Mouse (Mus musculus) heart, embryonic 11.5 days (tissue): ENCODE results near the gene Ece1. TPM values are rescaled to one million over a fixed set of nuclear protein-coding genes. Genes with fewer than 3 reads are reported as not detected.

Experiments used
- ATAC-seq: fragments of 200-750 bp; cut with Nextera tagmentation; replicated peaks from 2 replicates; pipeline ENCODE4 v1.8.0; 2017; ENCODE audit warnings: moderate library complexity; ENCODE audit not compliant: insufficient number of reproducible peaks, low FRiP score, low TSS enrichment
- H3K27ac ChIP-seq: fragments of 300-500 bp; sonication (generic); 2 replicates; pipeline ENCODE4 v1.5.1; 2014; ENCODE audit warnings: mild to moderate bottlenecking, low read depth, low read length
- H3K27me3 ChIP-seq: fragments of 300-500 bp; sonication (generic); 2 replicates; pipeline ENCODE4 v1.6.1; 2014; ENCODE audit warnings: mild to moderate bottlenecking, low read length, mixed read lengths; ENCODE audit not compliant: control insufficient read depth, insufficient read depth
- H3K36me3 ChIP-seq: fragments of 300-500 bp; sonication (generic); 2 replicates; pipeline ENCODE4 v1.6.1; 2014; ENCODE audit warnings: mild to moderate bottlenecking, low read length, moderate library complexity, mixed read lengths; ENCODE audit not compliant: control insufficient read depth, insufficient read depth
- H3K4me1 ChIP-seq: fragments of 300-500 bp; sonication (generic); 2 replicates; pipeline ENCODE4 v1.6.1; 2014; ENCODE audit warnings: low read length; ENCODE audit not compliant: control insufficient read depth, insufficient read depth
- H3K4me2 ChIP-seq: fragments of 300-500 bp; sonication (generic); 2 replicates; pipeline ENCODE4 v1.6.1; 2014; ENCODE audit warnings: mild to moderate bottlenecking, moderate library complexity
- H3K4me3 ChIP-seq: fragments of 300-500 bp; sonication (generic); 2 replicates; pipeline ENCODE4 v1.5.1; 2014; ENCODE audit warnings: low read depth, low read length
- H3K9ac ChIP-seq: fragments of 300-500 bp; sonication (generic); 2 replicates; pipeline ENCODE4 v1.6.1; 2014; ENCODE audit warnings: mild to moderate bottlenecking, low read depth, low read length, moderate library complexity
- H3K9me3 ChIP-seq: fragments of 300-500 bp; sonication (generic); replicated peaks from 2 replicates; pipeline ENCODE4 v1.6.1; 2016; ENCODE audit warnings: low read length; ENCODE audit not compliant: control insufficient read depth
- WGBS: fragments of 180-500 bp; shearing (Covaris S2); extraction: QIAGEN DNeasy Blood & Tissue Kit; methylation state at CpG from one replicate; pipeline ENCODE4 v1.1.7; 2014; ENCODE audit not compliant: insufficient replicate concordance; 5-methylcytosine and 5-hydroxymethylcytosine counted together
- polyA plus RNA-seq: library from polyadenylated mRNA; unstranded; fragments of >200 nt; fragmentation: Nextera tagmentation; extraction: Ambion mirVana; gene quantifications from 2 replicates; pipeline ENCODE4 v1.2.1, GENCODE M21; 2014

The Ece1 gene
- polyA plus RNA-seq, 1 experiment from 2014 or later: 129 TPM

- Histone ChIP-seq H3K9ac (no peak overlapping the region), H3K9me3 (no peaks in the 10 kb centered on the region), H3K4me1 (no peaks in the 10 kb centered on the region), H3K36me3 (peaks cover 40% of the 10 kb centered on the region), H3K4me2 (no peak overlapping the region), H3K27ac (no peak overlapping the region), H3K27me3 (no peaks in the 10 kb centered on the region), H3K4me3 (no peak overlapping the region)
- WGBS: 74% methylated on average over 2 of the region's 2 CpGs
- no peak for ATAC-seq
Measured at GRCm38 (mm10) chr4:137954184-137954583, 92.1 kb downstream of the Ece1 start.

- Histone ChIP-seq H3K4me2 (no peak overlapping the region), H3K9ac (no peak overlapping the region), H3K4me1 (no peaks in the 10 kb centered on the region), H3K4me3 (no peak overlapping the region), H3K9me3 (no peaks in the 10 kb centered on the region), H3K27me3 (no peaks in the 10 kb centered on the region), H3K36me3 (peaks cover 41% of the 10 kb centered on the region), H3K27ac (no peak overlapping the region; the same call in 1 of the 2 replicates)
- peak; percentile 68; the same call in 1 of the 2 replicates for ATAC-seq
- WGBS: 33% methylated on average over 8 of the region's 8 CpGs
Measured at GRCm38 (mm10) chr4:137954926-137955396, 92.9 kb downstream of the Ece1 start.

GRCm38 (mm10) chr4:137956260-137956659 is 94.2 kb downstream of the Ece1 start:
- Histone ChIP-seq H3K27ac (no peak overlapping the region), H3K36me3 (peaks cover 40% of the 10 kb centered on the region), H3K4me3 (no peak overlapping the region), H3K9me3 (no peaks in the 10 kb centered on the region), H3K4me2 (no peak overlapping the region), H3K9ac (no peak overlapping the region), H3K4me1 (peaks cover 7% of the 10 kb centered on the region), H3K27me3 (no peaks in the 10 kb centered on the region)
- WGBS: 93% methylated on average over 15 of the region's 15 CpGs
- ATAC-seq: no peak

- WGBS: 71% methylated on average over 13 of the region's 13 CpGs
- peaks cover 47% of the 10 kb centered on the region for H3K36me3 ChIP-seq
- H3K27me3 ChIP-seq: no peaks in the 10 kb centered on the region
- H3K4me3 ChIP-seq: no peak overlapping the region
- H3K9ac ChIP-seq: no peak overlapping the region
- H3K9me3 ChIP-seq: no peaks in the 10 kb centered on the region
- no peak for ATAC-seq
- H3K27ac ChIP-seq: no peak overlapping the region
- peaks cover 7% of the 10 kb centered on the region for H3K4me1 ChIP-seq
- H3K4me2 ChIP-seq: no peak overlapping the region
Measured at GRCm38 (mm10) chr4:137959889-137960665, 98.0 kb downstream of the Ece1 start.

- ATAC-seq: no peak
- H3K27me3 ChIP-seq: no peaks in the 10 kb centered on the region
- 42% methylated on average over 11 of the region's 11 CpGs for WGBS
- no peak overlapping the region for H3K4me3 ChIP-seq
- H3K9me3 ChIP-seq: no peaks in the 10 kb centered on the region
- H3K4me1 ChIP-seq: peaks cover 7% of the 10 kb centered on the region
- no peak overlapping the region for H3K27ac ChIP-seq
- no peak overlapping the region for H3K4me2 ChIP-seq
- no peak overlapping the region for H3K9ac ChIP-seq
- peaks cover 47% of the 10 kb centered on the region for H3K36me3 ChIP-seq
Measured at GRCm38 (mm10) chr4:137960757-137961156, 98.7 kb downstream of the Ece1 start.

- H3K27ac ChIP-seq: no peak overlapping the region
- ATAC-seq: no peak
- H3K9me3 ChIP-seq: no peaks in the 10 kb centered on the region
- H3K27me3 ChIP-seq: no peaks in the 10 kb centered on the region
- H3K4me2 ChIP-seq: no peak overlapping the region
- H3K4me1 ChIP-seq: peaks cover 7% of the 10 kb centered on the region
- H3K9ac ChIP-seq: no peak overlapping the region
- H3K4me3 ChIP-seq: no peak overlapping the region
- WGBS: 90% methylated on average over 20 of the region's 20 CpGs
- H3K36me3 ChIP-seq: peaks cover 30% of the 10 kb centered on the region
Measured at GRCm38 (mm10) chr4:137962643-137963350, 100.8 kb downstream of the Ece1 start.

- Histone ChIP-seq H3K4me1 (peaks cover 7% of the 10 kb centered on the region), H3K27ac (no peak overlapping the region), H3K4me3 (no peak overlapping the region), H3K36me3 (peaks cover 26% of the 10 kb centered on the region), H3K4me2 (no peak overlapping the region), H3K9me3 (no peaks in the 10 kb centered on the region), H3K27me3 (no peaks in the 10 kb centered on the region), H3K9ac (no peak overlapping the region)
- no peak for ATAC-seq
- 85% methylated on average over 6 of the region's 6 CpGs for WGBS
Measured at GRCm38 (mm10) chr4:137963431-137963830, 101.4 kb downstream of the Ece1 start.

- peaks cover 24% of the 10 kb centered on the region for H3K36me3 ChIP-seq
Measured at GRCm38 (mm10) chr4:137963881-137964584, 102.0 kb downstream of the Ece1 start.

More at GRCm38 (mm10) chr4:137963881-137964584, 102.0 kb downstream of the Ece1 start:
- no peak overlapping the region for H3K4me3 ChIP-seq
- no peak overlapping the region for H3K9ac ChIP-seq
- H3K9me3 ChIP-seq: no peaks in the 10 kb centered on the region
- ATAC-seq: no peak
- H3K4me1 ChIP-seq: peaks cover 7% of the 10 kb centered on the region
- no peaks in the 10 kb centered on the region for H3K27me3 ChIP-seq
- no peak overlapping the region for H3K27ac ChIP-seq
- H3K4me2 ChIP-seq: no peak overlapping the region
- WGBS: 64% methylated on average over 9 of the region's 9 CpGs
